Mouse (Mus musculus): ENCODE data around the gene Akap17b. TPM values are rescaled to one million over a fixed set of nuclear protein-coding genes. Genes with fewer than 3 reads are reported as not detected.

Akap17b gene
- polyA plus RNA-seq, 1 experiment from 2014 or later = 2.2 TPM

DNA sequence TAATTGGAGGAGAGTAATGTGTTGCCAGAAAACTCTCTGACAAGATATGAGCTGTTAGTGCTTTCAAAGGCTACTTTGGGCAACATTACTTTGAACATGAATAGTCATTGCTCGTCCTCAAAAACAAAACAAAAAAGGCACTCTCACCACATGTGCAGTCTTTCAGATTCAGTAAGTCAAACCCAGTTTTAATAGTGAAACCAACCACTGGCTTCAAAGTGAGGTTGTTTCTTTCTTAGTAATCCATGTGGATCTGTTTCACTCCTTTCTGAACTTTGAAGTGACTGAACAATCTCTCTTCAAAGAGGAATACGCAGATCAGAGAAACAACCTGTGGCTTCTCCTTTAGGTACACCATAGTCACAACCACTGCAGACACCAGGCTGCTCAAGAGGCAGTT, 36.1 kb downstream of the Akap17b start:
- H3K27me3 ChIP-seq (ENCODE audit: control insufficient read depth, insufficient read depth, low read length) = no peaks in the 10 kb centered on the region
- H3K9me3 ChIP-seq (ENCODE audit: control insufficient read depth, low read length) = no peaks in the 10 kb centered on the region
- WGBS = 72% methylated on average over 2 of the region's 2 CpGs
- no peak overlapping the region for H3K27ac ChIP-seq (replicated peaks; ENCODE audit: low read depth, low read length)
- no peak for DNase-seq (ENCODE audit: low spot score)
- no peak overlapping the region for H3K9ac ChIP-seq (ENCODE audit: low read length)
- 0 out of 2 replicates have a peak, but pooled peaks cover 2% of the 10 kb centered on the region for H3K36me3 ChIP-seq (ENCODE audit: control insufficient read depth, insufficient read depth, low read length)
- H3K4me2 ChIP-seq (ENCODE audit: low read depth, severe bottlenecking) = no peak overlapping the region
- H3K4me1 ChIP-seq (ENCODE audit: control insufficient read depth, insufficient read depth, low read length) = no peaks in the 10 kb centered on the region
- no peak for ATAC-seq (ENCODE audit: insufficient number of reproducible peaks, low FRiP score, low TSS enrichment, low read depth)
- no peak overlapping the region for H3K4me3 ChIP-seq (ENCODE audit: low read depth, low read length)

DNA sequence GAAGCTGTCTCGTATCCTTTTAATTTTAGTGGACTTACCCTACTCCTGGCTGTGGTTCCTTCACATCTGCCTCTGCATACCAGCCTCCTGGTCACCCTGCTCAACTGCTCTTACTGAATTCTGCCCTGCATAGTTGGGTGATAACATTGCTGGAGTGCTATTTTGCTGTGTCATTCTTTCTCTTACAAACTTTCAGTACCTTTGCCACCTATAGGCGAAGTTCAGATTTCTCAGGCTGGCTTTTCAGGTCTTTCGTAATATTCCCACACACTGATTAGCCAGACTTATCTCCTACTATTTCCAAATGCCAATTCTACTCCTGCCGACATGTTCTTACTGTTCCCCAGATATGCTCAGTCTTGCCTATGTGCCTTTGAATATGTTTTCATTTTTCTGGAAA, 41.2 kb downstream of the Akap17b start:
- no peaks in the 10 kb centered on the region for H3K9me3 ChIP-seq (ENCODE audit: control insufficient read depth, low read length)
- DNase-seq (ENCODE audit: low spot score) = no peak
- no peak overlapping the region for H3K9ac ChIP-seq (ENCODE audit: low read length)
- H3K27ac ChIP-seq (replicated peaks; ENCODE audit: low read depth, low read length) = no peak overlapping the region
- no peaks in the 10 kb centered on the region for H3K4me1 ChIP-seq (ENCODE audit: control insufficient read depth, insufficient read depth, low read length)
- 0 out of 2 replicates have a peak, but pooled peaks cover 2% of the 10 kb centered on the region for H3K36me3 ChIP-seq (ENCODE audit: control insufficient read depth, insufficient read depth, low read length)
- no peak overlapping the region for H3K4me2 ChIP-seq (ENCODE audit: low read depth, severe bottlenecking)
- H3K27me3 ChIP-seq (ENCODE audit: control insufficient read depth, insufficient read depth, low read length) = no peaks in the 10 kb centered on the region
- 91% methylated on average over 4 of the region's 4 CpGs for WGBS
- no peak overlapping the region for H3K4me3 ChIP-seq (ENCODE audit: low read depth, low read length)
- no peak for ATAC-seq (ENCODE audit: insufficient number of reproducible peaks, low FRiP score, low TSS enrichment, low read depth)

DNA sequence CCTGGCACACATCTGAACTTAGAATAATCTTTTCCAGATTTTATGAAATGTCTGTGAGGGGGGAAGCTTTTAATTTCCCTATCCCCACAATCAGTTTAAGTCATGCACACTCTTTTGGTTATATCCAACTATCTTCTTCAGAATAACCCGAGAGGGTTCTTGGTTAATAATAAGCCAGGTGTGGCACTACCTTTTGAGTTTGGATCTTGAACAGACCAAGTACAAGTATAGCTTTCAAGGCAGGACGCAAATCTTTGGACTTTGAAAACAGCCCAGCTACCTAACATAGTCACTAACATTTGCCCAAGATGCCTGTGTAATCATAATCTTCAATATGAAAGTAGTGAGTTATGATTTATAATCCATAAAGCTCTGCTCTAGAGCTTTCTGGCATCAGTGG, 42.3 kb downstream of the Akap17b start:
- ATAC-seq (ENCODE audit: insufficient number of reproducible peaks, low FRiP score, low TSS enrichment, low read depth) (no peak), DNase-seq (ENCODE audit: low spot score) (no peak)
- WGBS = 87% methylated on average over 2 of the region's 2 CpGs
- Histone ChIP-seq H3K27me3 (ENCODE audit: control insufficient read depth, insufficient read depth, low read length) (no peaks in the 10 kb centered on the region), H3K36me3 (ENCODE audit: control insufficient read depth, insufficient read depth, low read length) (0 out of 2 replicates have a peak, but pooled peaks cover 2% of the 10 kb centered on the region), H3K4me3 (ENCODE audit: low read depth, low read length) (no peak overlapping the region), H3K9me3 (ENCODE audit: control insufficient read depth, low read length) (no peaks in the 10 kb centered on the region), H3K4me1 (ENCODE audit: control insufficient read depth, insufficient read depth, low read length) (no peaks in the 10 kb centered on the region), H3K4me2 (ENCODE audit: low read depth, severe bottlenecking) (no peak overlapping the region), H3K27ac (replicated peaks; ENCODE audit: low read depth, low read length) (no peak overlapping the region), H3K9ac (ENCODE audit: low read length) (no peak overlapping the region)

DNA sequence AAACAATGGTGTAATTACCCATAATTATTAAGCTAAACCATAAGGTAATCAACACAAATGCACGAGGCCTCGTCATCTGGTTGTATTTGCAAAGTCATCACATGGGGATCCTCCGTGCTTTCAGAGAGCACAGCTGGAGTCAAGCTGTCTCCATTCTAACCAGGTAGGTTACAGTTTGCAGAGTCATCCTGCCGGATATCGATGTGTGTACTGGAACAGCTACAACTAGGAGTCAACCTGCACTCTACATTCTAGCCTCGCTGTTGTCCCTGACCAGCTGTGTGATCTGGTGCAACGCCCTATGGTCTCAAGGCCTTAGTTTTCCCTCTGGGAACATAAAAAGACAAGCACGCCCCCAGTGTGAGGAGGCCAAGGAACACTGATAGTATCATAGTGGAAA, 45.1 kb downstream of the Akap17b start:
- H3K4me2 ChIP-seq (ENCODE audit: low read depth, severe bottlenecking) = peak overlapping the region; percentile 52; the same call in 1 of the 2 replicates
- no peak overlapping the region for H3K4me3 ChIP-seq (ENCODE audit: low read depth, low read length)
- ATAC-seq (ENCODE audit: insufficient number of reproducible peaks, low FRiP score, low TSS enrichment, low read depth) = no peak
- no peaks in the 10 kb centered on the region for H3K9me3 ChIP-seq (ENCODE audit: control insufficient read depth, low read length)
- no peak overlapping the region for H3K9ac ChIP-seq (ENCODE audit: low read length)
- H3K27me3 ChIP-seq (ENCODE audit: control insufficient read depth, insufficient read depth, low read length) = no peaks in the 10 kb centered on the region
- DNase-seq (ENCODE audit: low spot score) = no peak
- no peaks in the 10 kb centered on the region for H3K4me1 ChIP-seq (ENCODE audit: control insufficient read depth, insufficient read depth, low read length)
- 61% methylated on average over 8 of the region's 8 CpGs for WGBS
- no peak overlapping the region for H3K27ac ChIP-seq (replicated peaks; ENCODE audit: low read depth, low read length)
- 0 out of 2 replicates have a peak, but pooled peaks cover under 1% of the 10 kb centered on the region for H3K36me3 ChIP-seq (ENCODE audit: control insufficient read depth, insufficient read depth, low read length)

DNA sequence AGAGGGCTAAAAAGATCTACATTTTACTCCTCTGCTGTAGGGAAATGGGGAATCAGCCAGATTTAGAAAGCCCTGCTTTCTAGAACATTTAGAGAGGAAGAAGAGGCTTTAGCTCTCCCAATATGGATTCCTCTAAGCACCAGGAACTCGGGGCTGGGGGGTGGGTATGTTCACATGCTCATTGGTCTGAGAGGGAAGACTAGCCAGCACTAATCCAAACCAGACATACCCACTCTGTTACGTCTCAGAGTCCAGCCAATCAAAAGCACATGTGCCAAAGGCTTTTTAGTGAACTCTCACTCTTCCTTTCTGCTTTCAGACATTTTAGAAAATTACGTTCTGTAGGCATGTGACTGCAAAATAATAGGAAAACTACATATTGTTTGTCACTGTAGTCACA, 45.5 kb downstream of the Akap17b start:
- no peak for ATAC-seq (ENCODE audit: insufficient number of reproducible peaks, low FRiP score, low TSS enrichment, low read depth)
- DNase-seq (ENCODE audit: low spot score) = peak; percentile 30
- Histone ChIP-seq H3K36me3 (ENCODE audit: control insufficient read depth, insufficient read depth, low read length) (no peaks in the 10 kb centered on the region), H3K27ac (replicated peaks; ENCODE audit: low read depth, low read length) (no peak overlapping the region), H3K27me3 (ENCODE audit: control insufficient read depth, insufficient read depth, low read length) (no peaks in the 10 kb centered on the region), H3K4me1 (ENCODE audit: control insufficient read depth, insufficient read depth, low read length) (no peaks in the 10 kb centered on the region), H3K4me2 (ENCODE audit: low read depth, severe bottlenecking) (peak overlapping the region; percentile 52), H3K4me3 (ENCODE audit: low read depth, low read length) (peak overlapping the region; percentile 65), H3K9ac (ENCODE audit: low read length) (no peak overlapping the region), H3K9me3 (ENCODE audit: control insufficient read depth, low read length) (no peaks in the 10 kb centered on the region)
- WGBS = 19% methylated on average over 3 of the region's 3 CpGs

DNA sequence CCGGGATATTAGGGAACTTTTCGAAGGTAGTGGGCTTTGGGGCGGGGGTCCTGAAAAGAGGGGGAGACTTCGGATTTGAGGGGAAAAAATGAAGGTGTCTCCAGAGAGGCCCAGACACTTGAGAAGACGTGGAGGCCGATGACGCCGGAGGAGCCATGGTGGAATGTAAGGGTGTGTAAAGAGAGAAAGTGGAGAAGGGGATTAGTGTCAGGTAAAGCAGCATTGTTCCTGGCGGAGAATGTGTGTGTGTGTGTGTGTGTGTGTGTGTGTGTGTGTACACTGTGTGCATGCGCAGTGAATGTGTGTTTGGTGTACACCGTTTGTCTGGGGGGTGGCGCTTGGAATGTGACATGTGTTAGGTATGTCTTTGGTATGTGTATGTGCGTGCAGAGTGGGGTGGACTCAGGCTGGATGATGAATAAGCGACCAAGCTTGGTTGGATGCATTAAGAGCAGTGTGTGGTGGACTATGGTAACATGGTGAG, 46.3 kb downstream of the Akap17b start:
- no peaks in the 10 kb centered on the region for H3K27me3 ChIP-seq (ENCODE audit: control insufficient read depth, insufficient read depth, low read length)
- WGBS = 23% methylated on average over 14 of the region's 14 CpGs
- H3K27ac ChIP-seq (replicated peaks; ENCODE audit: low read depth, low read length) = no peak overlapping the region
- peak overlapping the region; percentile 81 for H3K9ac ChIP-seq (ENCODE audit: low read length)
- H3K9me3 ChIP-seq (ENCODE audit: control insufficient read depth, low read length) = no peaks in the 10 kb centered on the region
- no peaks in the 10 kb centered on the region for H3K4me1 ChIP-seq (ENCODE audit: control insufficient read depth, insufficient read depth, low read length)
- peak overlapping the region; percentile 65 for H3K4me3 ChIP-seq (ENCODE audit: low read depth, low read length)
- no peaks in the 10 kb centered on the region for H3K36me3 ChIP-seq (ENCODE audit: control insufficient read depth, insufficient read depth, low read length)
- DNase-seq (ENCODE audit: low spot score) (peak; percentile 35), ATAC-seq (ENCODE audit: insufficient number of reproducible peaks, low FRiP score, low TSS enrichment, low read depth) (peak; percentile 31; the same call in 1 of the 2 replicates)
- H3K4me2 ChIP-seq (ENCODE audit: low read depth, severe bottlenecking) = peak overlapping the region; percentile 52

DNA sequence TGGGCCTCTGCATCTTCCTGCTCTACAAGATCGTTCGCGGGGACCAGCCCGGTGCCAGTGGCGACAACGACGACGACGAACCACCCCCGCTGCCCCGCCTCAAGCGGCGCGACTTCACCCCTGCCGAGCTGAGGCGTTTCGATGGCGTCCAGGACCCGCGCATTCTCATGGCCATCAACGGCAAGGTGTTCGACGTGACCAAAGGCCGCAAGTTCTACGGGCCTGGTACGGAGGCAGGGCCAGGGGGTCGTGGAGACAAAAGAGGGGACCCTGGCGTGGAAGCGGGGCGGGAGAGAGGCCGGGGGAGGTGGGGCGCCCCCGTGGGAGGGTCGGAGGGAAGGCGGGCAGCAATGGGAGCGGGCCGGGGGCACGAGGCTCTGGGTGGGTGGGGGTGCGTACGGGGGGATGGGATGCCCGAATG, 46.8 kb downstream of the Akap17b start:
- Histone ChIP-seq H3K4me1 (ENCODE audit: control insufficient read depth, insufficient read depth, low read length) (no peaks in the 10 kb centered on the region), H3K9me3 (ENCODE audit: control insufficient read depth, low read length) (no peaks in the 10 kb centered on the region), H3K9ac (ENCODE audit: low read length) (peak overlapping the region; percentile 81), H3K36me3 (ENCODE audit: control insufficient read depth, insufficient read depth, low read length) (no peaks in the 10 kb centered on the region), H3K27me3 (ENCODE audit: control insufficient read depth, insufficient read depth, low read length) (no peaks in the 10 kb centered on the region), H3K4me3 (ENCODE audit: low read depth, low read length) (peak overlapping the region; percentile 65), H3K4me2 (ENCODE audit: low read depth, severe bottlenecking) (peak overlapping the region; percentile 52), H3K27ac (replicated peaks; ENCODE audit: low read depth, low read length) (peak overlapping the region; percentile 75)
- DNase-seq (ENCODE audit: low spot score) = no peak
- WGBS = 22% methylated on average over 31 of the region's 41 CpGs
- ATAC-seq (ENCODE audit: insufficient number of reproducible peaks, low FRiP score, low TSS enrichment, low read depth) = peak; percentile 76; the same call in 1 of the 2 replicates

DNA sequence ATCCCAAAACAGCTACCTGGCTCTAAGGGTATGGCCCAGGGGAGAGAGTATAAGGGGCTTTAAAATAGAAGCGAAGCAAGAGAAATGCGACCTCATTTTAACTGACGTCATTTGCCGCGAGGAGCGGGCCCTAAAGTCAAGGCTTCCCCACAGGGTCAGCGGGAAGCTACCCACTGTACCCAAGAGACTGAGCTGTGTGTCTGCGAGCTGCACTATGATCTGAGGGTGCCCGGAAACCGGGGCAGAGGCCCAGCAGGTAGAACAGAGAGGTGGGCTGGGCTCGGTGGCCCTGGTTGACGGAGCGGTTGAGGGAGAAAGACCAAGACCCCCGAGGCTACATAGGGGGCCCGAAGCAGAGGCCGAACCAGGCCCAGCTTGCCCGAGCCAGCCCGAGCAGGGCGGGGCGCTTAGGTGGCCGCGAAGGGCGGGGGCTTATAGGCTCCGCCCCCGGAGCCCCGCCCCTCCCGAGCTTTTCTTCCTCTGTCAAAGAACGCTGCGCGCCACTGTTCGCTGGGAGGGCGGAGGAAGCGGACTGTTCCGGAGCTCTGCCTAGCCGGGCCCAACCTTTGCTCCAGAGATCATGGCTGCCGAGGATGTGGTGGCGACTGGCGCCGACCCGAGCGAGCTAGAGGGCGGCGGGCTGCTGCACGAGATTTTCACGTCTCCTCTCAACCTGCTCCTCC, 47.3 kb downstream of the Akap17b start, which contains the start of gene Pgrmc1:
Gene Pgrmc1 (plus strand): TSS at position 500 of the 683 bp plus-strand sequence.
- H3K4me3 ChIP-seq (ENCODE audit: low read depth, low read length) = peak within 1 kb of the TSS; percentile 65
- no peaks in the 10 kb centered on the region for H3K4me1 ChIP-seq (ENCODE audit: control insufficient read depth, insufficient read depth, low read length)
- ATAC-seq (ENCODE audit: insufficient number of reproducible peaks, low FRiP score, low TSS enrichment, low read depth) (peak; percentile 92), DNase-seq (ENCODE audit: low spot score) (peak; percentile 85)
- H3K4me2 ChIP-seq (ENCODE audit: low read depth, severe bottlenecking) = peak within 1 kb of the TSS; percentile 52
- H3K9me3 ChIP-seq (ENCODE audit: control insufficient read depth, low read length) = no peaks in the 10 kb centered on the region
- H3K9ac ChIP-seq (ENCODE audit: low read length) = peak within 1 kb of the TSS; percentile 81
- peak within 1 kb of the TSS; percentile 75 for H3K27ac ChIP-seq (replicated peaks; ENCODE audit: low read depth, low read length)
- no peaks in the 10 kb centered on the region for H3K36me3 ChIP-seq (ENCODE audit: control insufficient read depth, insufficient read depth, low read length)
- no peaks in the 10 kb centered on the region for H3K27me3 ChIP-seq (ENCODE audit: control insufficient read depth, insufficient read depth, low read length)
- WGBS = 21% methylated on average over 34 of the region's 45 CpGs
